Mouse (Mus musculus) MEL (cell line): ENCODE measurements around the gene Sgms1. TPM values are rescaled to one million over a fixed set of nuclear protein-coding genes. Genes with fewer than 3 reads are reported as not detected.

Experiments
- DNase-seq: peaks from one replicate; pipeline ENCODE4 v3.0.0; 2011; ENCODE audit warnings: low read depth, low spot score
- H3K27ac ChIP-seq: 2 replicates; pipeline ENCODE4 v1.5.1; 2012; ENCODE audit warnings: low read depth, mild to moderate bottlenecking, control low read depth, low read length, moderate library complexity; ENCODE audit not compliant: control insufficient read depth
- H3K27me3 ChIP-seq, 2 experiments: fragments of 150-350 bp in 1 of 2; sonication (generic) in 1 of 2; 2 replicates each; pipeline ENCODE4 v1.6.1; 2012; ENCODE audit warnings: low read length in 2 of 2, mild to moderate bottlenecking in 2 of 2, improper control_type of control experiment in 1 of 2, moderate library complexity in 1 of 2; ENCODE audit not compliant: insufficient read depth in 2 of 2, control insufficient read depth in 1 of 2
- H3K36me3 ChIP-seq, 2 experiments: 2 replicates each; pipeline ENCODE4 v1.6.1; 2012 to 2014; ENCODE audit warnings: low read length in 2 of 2, improper control_type of control experiment in 1 of 2, inconsistent platforms in 1 of 2, mild to moderate bottlenecking in 1 of 2; ENCODE audit not compliant: insufficient read depth in 2 of 2, control insufficient read depth in 1 of 2
- H3K4me1 ChIP-seq, 2 experiments: fragments of 150-350 bp in 1 of 2; sonication (generic) in 1 of 2; 2 replicates each; pipeline ENCODE4 v1.6.1; 2012; ENCODE audit warnings: low read length in 2 of 2, improper control_type of control experiment in 1 of 2, mild to moderate bottlenecking in 1 of 2; ENCODE audit not compliant: insufficient read depth in 2 of 2, control insufficient read depth in 1 of 2
- H3K4me3 ChIP-seq, 2 experiments: fragments of 150-350 bp in 1 of 2; sonication (generic) in 1 of 2; 2 replicates each; pipeline ENCODE4 v1.5.1; 2012; ENCODE audit warnings: low read depth in 2 of 2, low read length in 2 of 2, mild to moderate bottlenecking in 2 of 2, moderate library complexity in 2 of 2, control low read depth in 1 of 2, improper control_type of control experiment in 1 of 2; ENCODE audit not compliant: control insufficient read depth in 1 of 2, insufficient read depth in 1 of 2
- H3K79me2 ChIP-seq: 2 replicates; pipeline ENCODE4 v1.6.1; 2012; ENCODE audit warnings: mild to moderate bottlenecking, low read length, moderate library complexity; ENCODE audit not compliant: control insufficient read depth, poor library complexity, insufficient read depth
- H3K9ac ChIP-seq: 2 replicates; pipeline ENCODE4 v1.6.1; 2012; ENCODE audit warnings: low read depth, mild to moderate bottlenecking, control low read depth, low read length, moderate library complexity; ENCODE audit not compliant: control insufficient read depth, poor library complexity, severe bottlenecking
- H3K9me3 ChIP-seq: fragments of 150-350 bp; sonication (generic); replicated peaks from 2 replicates; pipeline ENCODE4 v1.6.1; 2012; ENCODE audit warnings: mild to moderate bottlenecking, low read length, improper control_type of control experiment, moderate library complexity; ENCODE audit not compliant: insufficient read depth
- CHD1 ChIP-seq: IDR thresholded peaks from 2 replicates; pipeline ENCODE4 v1.6.1; 2012; ENCODE audit warnings: low read depth, mild to moderate bottlenecking, inconsistent platforms, low read length, improper control_type of control experiment
- CHD2 ChIP-seq: IDR thresholded peaks from 2 replicates; pipeline ENCODE4 v1.6.1; 2011; ENCODE audit warnings: low read length, improper control_type of control experiment
- CTCF ChIP-seq, 3 experiments: IDR thresholded peaks in 2 of 3; conservative IDR thresholded peaks in 1 of 3; 2 replicates each; pipeline ENCODE4 v1.5.1; 2011 to 2012; ENCODE audit warnings: low read length in 3 of 3, low read depth in 2 of 3, mild to moderate bottlenecking in 2 of 3, improper control_type of control experiment in 1 of 3, inconsistent platforms in 1 of 3, mixed read lengths in 1 of 3, moderate library complexity in 1 of 3; ENCODE audit not compliant: control insufficient read depth in 1 of 3, insufficient read depth in 1 of 3, poor library complexity in 1 of 3, severe bottlenecking in 1 of 3
- E2F4 ChIP-seq: IDR thresholded peaks from 2 replicates; pipeline ENCODE4 v1.6.1; 2011; ENCODE audit warnings: low read depth, low read length, improper control_type of control experiment, borderline replicate concordance
- ELF1 ChIP-seq: IDR thresholded peaks from 2 replicates; pipeline ENCODE4 v1.6.1; 2014; ENCODE audit warnings: low read depth, mild to moderate bottlenecking, inconsistent platforms, low read length, improper control_type of control experiment, moderate library complexity
- EP300 ChIP-seq, 2 experiments: IDR thresholded peaks; 2 replicates each; pipeline ENCODE4 v1.6.1; 2011; ENCODE audit warnings: improper control_type of control experiment in 2 of 2, low read length in 2 of 2, low read depth in 1 of 2, mild to moderate bottlenecking in 1 of 2
- ETS1 ChIP-seq: IDR thresholded peaks from 2 replicates; pipeline ENCODE4 v1.6.1; 2012; ENCODE audit warnings: low read depth, mild to moderate bottlenecking, inconsistent platforms, low read length, improper control_type of control experiment, moderate library complexity
- GABPA ChIP-seq: IDR thresholded peaks from 2 replicates; pipeline ENCODE4 v1.6.1; 2012; ENCODE audit warnings: low read depth, mild to moderate bottlenecking, inconsistent platforms, low read length, improper control_type of control experiment, moderate library complexity
- JUND ChIP-seq: IDR thresholded peaks from 2 replicates; pipeline ENCODE4 v1.6.1; 2011; ENCODE audit warnings: low read depth, mild to moderate bottlenecking, improper control_type of control experiment, low read length
- MAZ ChIP-seq: IDR thresholded peaks from 2 replicates; pipeline ENCODE4 v1.6.1; 2012; ENCODE audit warnings: low read depth, mild to moderate bottlenecking, inconsistent platforms, low read length, improper control_type of control experiment
- MEF2A ChIP-seq: IDR thresholded peaks from 2 replicates; pipeline ENCODE4 v1.6.1; 2014; ENCODE audit warnings: low read depth, mild to moderate bottlenecking, inconsistent platforms, low read length, improper control_type of control experiment; ENCODE audit not compliant: poor library complexity, insufficient replicate concordance, severe bottlenecking; ENCODE audit errors: extremely low read depth
- MXI1 ChIP-seq: IDR thresholded peaks from 2 replicates; pipeline ENCODE4 v1.6.1; 2011; ENCODE audit warnings: mild to moderate bottlenecking, low read depth, low read length, improper control_type of control experiment
- MYB ChIP-seq: IDR thresholded peaks from 2 replicates; pipeline ENCODE4 v1.6.1; 2011; ENCODE audit warnings: mild to moderate bottlenecking, low read depth, low read length, improper control_type of control experiment
- MYC ChIP-seq: IDR thresholded peaks from 2 replicates; pipeline ENCODE4 v1.6.1; 2011; ENCODE audit warnings: low read depth, mild to moderate bottlenecking, low read length, improper control_type of control experiment, moderate library complexity
- NRF1 ChIP-seq: IDR thresholded peaks from 2 replicates; pipeline ENCODE4 v1.6.1; 2014; ENCODE audit warnings: low read depth, mild to moderate bottlenecking, inconsistent platforms, low read length, improper control_type of control experiment, moderate library complexity; ENCODE audit not compliant: poor library complexity, insufficient read depth, severe bottlenecking
- POLR2AphosphoS2 ChIP-seq: IDR thresholded peaks from 2 replicates; pipeline ENCODE4 v1.6.1; 2011; ENCODE audit warnings: low read length, improper control_type of control experiment
- TAL1 ChIP-seq: IDR thresholded peaks from 2 replicates; pipeline ENCODE4 v1.6.1; 2012; ENCODE audit warnings: mild to moderate bottlenecking, inconsistent platforms, low read length, moderate library complexity, mixed read lengths
- UBTF ChIP-seq: IDR thresholded peaks from 2 replicates; pipeline ENCODE4 v1.6.1; 2012; ENCODE audit warnings: low read depth, mild to moderate bottlenecking, inconsistent platforms, low read length, improper control_type of control experiment, moderate library complexity, borderline replicate concordance; ENCODE audit not compliant: insufficient read depth
- USF1 ChIP-seq: IDR thresholded peaks from 2 replicates; pipeline ENCODE4 v1.6.1; 2014; ENCODE audit warnings: low read depth, mild to moderate bottlenecking, inconsistent platforms, low read length, improper control_type of control experiment, moderate library complexity
- ZC3H11A ChIP-seq: IDR thresholded peaks from 2 replicates; pipeline ENCODE4 v1.6.1; 2012; ENCODE audit warnings: low read depth, mild to moderate bottlenecking, inconsistent platforms, low read length, improper control_type of control experiment
- ZKSCAN1 ChIP-seq: IDR thresholded peaks from 2 replicates; pipeline ENCODE4 v1.6.1; 2012; ENCODE audit warnings: low read depth, mild to moderate bottlenecking, inconsistent platforms, low read length, improper control_type of control experiment, moderate library complexity
- polyA plus RNA-seq, 2 experiments: library from polyadenylated mRNA; stranded (reverse) in 1 of 2; unstranded in 1 of 2; fragments of >175 nt in 1 of 2; fragments of >200 nt in 1 of 2; gene quantifications; 2 replicates each; pipeline versions ENCODE4 v1.2.1 to v1.2.4; 2012; ENCODE audit warnings: low replicate concordance in 2 of 2, low read depth in 1 of 2; ENCODE audit not compliant: insufficient read length in 2 of 2, insufficient read depth in 1 of 2, missing spikeins in 1 of 2
- total RNA-seq: library from RNA; depleted of rRNA; stranded (reverse); fragments of 300-350 nt; gene quantifications from 2 replicates; pipeline ENCODE4 v1.2.3, GENCODE M21; 2012

Gene Sgms1
- total and polyA plus RNA-seq, 3 experiments = 16.3 to 18.5 TPM; not detected in 1

DNA sequence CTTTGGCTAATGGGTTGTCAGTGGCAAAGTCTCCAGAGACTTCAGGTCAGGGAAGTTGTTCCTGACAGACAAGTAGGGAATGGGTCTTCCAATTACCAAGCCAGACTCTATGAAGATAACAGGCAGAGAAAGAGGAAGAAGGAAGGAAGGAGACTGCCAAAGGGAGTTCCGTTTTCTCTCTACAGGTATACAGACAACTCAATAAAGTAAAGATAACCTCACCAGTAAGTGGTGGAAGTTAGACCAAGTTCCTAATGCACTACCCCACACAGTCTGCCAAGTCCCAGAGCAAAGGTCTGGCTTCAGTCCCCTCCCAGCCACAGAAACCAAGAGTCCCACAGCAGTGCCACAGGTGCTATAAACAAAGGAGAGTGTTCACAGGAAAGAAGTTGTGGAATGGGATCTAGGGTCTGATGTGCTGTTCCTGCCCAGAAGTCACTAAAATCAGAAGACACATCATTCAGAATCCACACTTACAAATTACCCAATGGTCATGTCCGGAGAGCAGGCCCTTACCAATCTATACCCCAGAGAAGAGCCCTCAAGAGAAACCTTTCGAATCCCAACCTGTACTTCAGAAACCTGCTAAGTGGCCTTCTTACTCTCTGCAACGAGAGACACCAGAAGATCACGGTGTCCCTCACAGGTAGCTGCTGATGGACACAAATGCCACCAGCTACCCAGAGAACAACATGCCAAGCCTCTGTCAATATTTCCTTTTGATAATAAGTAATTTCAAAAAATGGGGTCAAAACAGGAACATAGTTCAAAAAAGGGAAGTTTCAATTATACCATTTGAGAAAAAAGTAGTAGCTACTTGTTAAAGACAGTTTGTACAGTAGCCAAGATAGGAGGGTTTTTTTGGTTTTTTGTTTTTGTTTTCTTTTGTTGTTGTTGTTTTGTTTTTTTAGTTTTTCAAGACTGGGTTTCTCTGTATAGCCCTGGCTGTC, 140.1 kb downstream of the Sgms1 start (continued):
- no peak for TF ChIP-seq POLR2AphosphoS2
- TF ChIP-seq JUND = no peak
- TF ChIP-seq USF1 = no peak
- no peak for TF ChIP-seq CTCF (IDR thresholded peaks at IDR 0.05 in 2 of 3, conservative IDR thresholded peaks at IDR 0.05 in 1 of 3; ENCODE audit: control insufficient read depth in 1 of 3, insufficient read depth in 1 of 3, low read depth in 2 of 3, low read length in 3 of 3, poor library complexity in 1 of 3, severe bottlenecking in 1 of 3)
- TF ChIP-seq NRF1 = no peak
- peak; percentile 39 for TF ChIP-seq TAL1
- TF ChIP-seq ZKSCAN1 = no peak
- no peak for TF ChIP-seq ZC3H11A
- TF ChIP-seq ELF1 = no peak; the same call in 1 of the 2 replicates
- TF ChIP-seq MAZ = no peak
- peak; percentile 54 to 92 for TF ChIP-seq EP300 (IDR thresholded peaks at IDR 0.05; ENCODE audit: low read depth in 1 of 2, low read length in 2 of 2)
- no peak for TF ChIP-seq MEF2A
- TF ChIP-seq MXI1 = peak; percentile 23; the same call in 1 of the 2 replicates
- no peak for TF ChIP-seq GABPA
- TF ChIP-seq MYB = no peak
- TF ChIP-seq, all 39 proteins: peak for 10

- Histone ChIP-seq H3K4me3 (no peak overlapping the region), H3K9me3 (no peaks in the 10 kb centered on the region), H3K36me3 (peaks cover 0 to 23% of the 10 kb centered on the region in 2 experiments; a peak in 2 of 4 replicates), H3K4me1 (peaks cover 15 to 27% of the 10 kb centered on the region in 2 experiments), H3K27ac (no peak overlapping the region), H3K79me2 (no peaks in the 10 kb centered on the region), H3K9ac (no peak overlapping the region), H3K27me3 (no peaks in the 10 kb centered on the region)
- DNase-seq = no peak
- TF ChIP-seq NRF1 (no peak), USF1 (0 out of 2 replicates have a peak, but pooled peaks have one; percentile 42)
These were observed 144.6 kb downstream of the Sgms1 start for GRCm38 (mm10) chr19:32244881-32245280.

DNA sequence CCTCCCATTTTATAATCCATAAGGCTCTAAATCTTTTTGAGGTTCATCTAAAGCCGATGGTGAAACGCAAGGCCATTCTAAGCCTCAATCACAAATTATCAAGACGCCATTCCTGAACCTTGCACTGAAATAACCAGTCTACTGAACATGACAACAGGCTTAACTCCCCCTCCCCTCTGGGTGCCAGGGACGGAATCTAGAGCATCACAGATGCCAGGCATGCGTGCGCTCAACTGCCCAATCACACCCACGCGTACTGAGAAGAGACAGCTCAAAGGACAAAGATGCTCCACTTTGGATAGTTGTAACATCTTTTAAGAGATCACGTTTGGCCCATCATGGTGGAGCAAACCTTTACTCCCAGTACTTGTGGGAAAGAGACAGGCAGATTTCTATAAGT, 146.3 kb downstream of the Sgms1 start:
- peaks cover under 1% of the 10 kb centered on the region for H3K79me2 ChIP-seq
- no peak for DNase-seq
- H3K27ac ChIP-seq = no peak overlapping the region
- no peaks in the 10 kb centered on the region for H3K27me3 ChIP-seq
- peaks cover 9 to 18% of the 10 kb centered on the region in 2 experiments for H3K4me1 ChIP-seq
- H3K9me3 ChIP-seq = no peaks in the 10 kb centered on the region
- TF ChIP-seq CHD1 = no peak
- no peak for TF ChIP-seq MEF2A
- TF ChIP-seq MXI1 = no peak
- TF ChIP-seq UBTF = no peak
- no peak for TF ChIP-seq E2F4
- no peak for TF ChIP-seq MYC
- TF ChIP-seq CHD2 = no peak
- no peak for TF ChIP-seq ETS1
- TF ChIP-seq JUND = no peak
- no peak for TF ChIP-seq EP300 (IDR thresholded peaks at IDR 0.05; ENCODE audit: low read depth in 1 of 2, low read length in 2 of 2)
- H3K4me3 ChIP-seq = no peak overlapping the region
- H3K36me3 ChIP-seq = peaks cover 0 to 14% of the 10 kb centered on the region in 2 experiments; a peak in 2 of 4 replicates
- no peak overlapping the region for H3K9ac ChIP-seq
